Mouse (Mus musculus) stomach, embryonic 15.5 days (tissue): ENCODE data around the gene Hipk3. TPM values are rescaled to one million over a fixed set of nuclear protein-coding genes. Genes with fewer than 3 reads are reported as not detected.

ENCODE experiments used
- ATAC-seq: fragments of 200-750 bp; cut with Nextera tagmentation; 2 replicates; pipeline ENCODE4 v1.8.0; 2017; ENCODE audit warnings: low read depth, moderate number of reproducible peaks, moderate TSS enrichment; ENCODE audit not compliant: insufficient read depth, low FRiP score
- H3K27ac ChIP-seq: fragments of 300-500 bp; sonication (generic); 2 replicates; pipeline ENCODE4 v1.5.1; 2015; ENCODE audit warnings: mild to moderate bottlenecking, inconsistent platforms
- H3K27me3 ChIP-seq: fragments of 300-500 bp; sonication (generic); replicated peaks from 2 replicates; pipeline ENCODE4 v1.6.1; 2015; ENCODE audit warnings: inconsistent platforms
- H3K36me3 ChIP-seq: fragments of 300-500 bp; sonication (generic); 2 replicates; pipeline ENCODE4 v1.6.1; 2015; ENCODE audit warnings: inconsistent platforms
- H3K4me1 ChIP-seq: fragments of 300-500 bp; sonication (generic); 2 replicates; pipeline ENCODE4 v1.6.1; 2015; ENCODE audit warnings: inconsistent platforms
- H3K4me2 ChIP-seq: fragments of 300-500 bp; sonication (generic); 2 replicates; pipeline ENCODE4 v1.6.1; 2015; ENCODE audit warnings: mild to moderate bottlenecking, inconsistent platforms
- H3K4me3 ChIP-seq: fragments of 300-500 bp; sonication (generic); replicated peaks from 2 replicates; pipeline ENCODE4 v1.5.1; 2015; ENCODE audit warnings: inconsistent platforms
- H3K9ac ChIP-seq: fragments of 300-500 bp; sonication (generic); 2 replicates; pipeline ENCODE4 v1.6.1; 2015; ENCODE audit warnings: inconsistent platforms
- H3K9me3 ChIP-seq: fragments of 300-500 bp; sonication (generic); 2 replicates; pipeline ENCODE4 v1.6.1; 2016; ENCODE audit warnings: inconsistent platforms
- WGBS: fragments of 180-500 bp; shearing (Covaris S2); methylation state at CpG from one replicate; pipeline ENCODE4 v1.1.7; 2015; 5-methylcytosine and 5-hydroxymethylcytosine counted together
- polyA plus RNA-seq: library from polyadenylated mRNA; unstranded; fragments of >200 nt; fragmentation: Nextera tagmentation; extraction: Ambion mirVana; gene quantifications from 2 replicates; pipeline ENCODE4 v1.2.1, GENCODE M21; 2015

Gene Hipk3
- 15.4 and 16.2 TPM in 2 replicates for polyA plus RNA-seq

DNA sequence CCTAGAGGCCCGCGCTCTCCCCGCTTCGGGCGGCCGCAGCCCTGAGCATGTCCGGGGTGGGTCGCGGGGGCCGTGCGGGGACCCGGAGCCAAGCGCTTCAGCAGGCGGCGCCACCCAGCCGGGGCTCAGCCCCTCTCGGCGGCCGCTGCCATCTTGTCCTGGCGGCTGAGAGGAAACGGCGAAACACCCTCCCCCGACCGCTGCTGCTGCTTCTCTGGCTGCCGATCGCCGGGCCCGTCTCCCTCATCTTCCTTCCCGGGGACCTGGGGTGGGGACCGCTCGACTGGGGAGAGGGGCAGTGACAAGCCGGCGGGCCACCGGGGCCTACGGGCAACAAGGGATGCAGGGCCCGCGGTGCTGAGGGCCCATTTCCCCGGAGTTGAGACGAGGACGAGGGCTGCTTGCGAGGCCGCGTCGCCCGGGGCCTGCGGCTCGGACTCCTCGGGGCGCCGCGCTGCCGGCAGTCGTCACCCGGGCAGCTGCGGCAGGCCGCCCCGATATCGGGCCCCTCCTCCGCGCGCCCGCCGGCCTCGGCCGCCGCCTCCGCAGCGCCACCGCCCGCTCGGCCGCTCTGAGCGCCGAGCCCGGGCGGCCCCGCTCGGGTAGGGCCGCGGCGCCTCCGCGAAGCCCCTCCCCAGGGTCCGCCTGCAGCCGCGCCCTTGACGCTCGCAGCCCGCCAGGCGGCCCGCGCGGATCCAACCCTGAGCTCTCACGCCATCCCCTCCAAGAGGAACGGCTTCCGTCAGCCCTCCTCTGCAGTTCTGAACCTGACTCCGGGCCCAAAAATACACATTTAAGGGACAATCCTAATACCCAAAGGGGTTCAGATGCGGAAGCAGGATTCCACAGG, at the start of gene Hipk3:
Hipk3 (minus strand) TSS at position 496 of the 850 bp plus-strand sequence.
- peak within 1 kb of the TSS; percentile 100 for H3K27ac ChIP-seq
- peak within 1 kb of the TSS; percentile 96 for H3K9ac ChIP-seq
- peak within 1 kb of the TSS; percentile 97 for H3K4me3 ChIP-seq
- under 1% methylated on average over 87 of the region's 98 CpGs for WGBS
- peak within 1 kb of the TSS; percentile 71 for H3K4me2 ChIP-seq
- H3K9me3 ChIP-seq, result no peaks in the 10 kb centered on the region
- no peaks in the 10 kb centered on the region for H3K36me3 ChIP-seq
- ATAC-seq, result peak; percentile 90
- H3K4me1 ChIP-seq, result peaks cover 20% of the 10 kb centered on the region; the same call in 1 of the 2 replicates
- no peaks in the 10 kb centered on the region for H3K27me3 ChIP-seq

DNA sequence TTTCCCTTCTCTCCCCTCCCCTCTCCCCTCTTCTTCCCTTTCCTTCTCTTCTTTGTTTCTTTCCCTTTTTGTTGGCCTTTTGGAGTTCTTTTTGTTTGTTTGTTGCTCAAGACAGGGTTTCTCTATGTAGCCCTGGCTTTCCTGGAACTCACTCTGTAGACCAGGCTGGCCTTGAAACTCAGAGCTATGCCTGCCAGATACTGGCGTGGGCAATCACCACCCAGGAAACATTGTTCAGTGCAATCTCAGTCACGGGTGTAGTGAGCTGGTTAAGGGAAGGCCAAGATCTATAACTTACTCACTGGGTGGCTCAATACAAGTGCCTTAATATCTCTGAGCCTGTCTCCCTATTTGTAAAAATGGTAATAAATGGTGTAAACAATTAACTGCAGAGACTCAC, 46.0 kb upstream of the Hipk3 start:
- no peaks in the 10 kb centered on the region for H3K36me3 ChIP-seq
- no peaks in the 10 kb centered on the region for H3K27me3 ChIP-seq
- H3K9me3 ChIP-seq, result no peaks in the 10 kb centered on the region
- no peak overlapping the region for H3K4me2 ChIP-seq
- H3K9ac ChIP-seq, result no peak overlapping the region
- WGBS, result 58% methylated on average over 2 of the region's 2 CpGs
- H3K4me1 ChIP-seq, result no peaks in the 10 kb centered on the region
- no peak overlapping the region for H3K4me3 ChIP-seq
- ATAC-seq, result no peak
- H3K27ac ChIP-seq, result no peak overlapping the region

DNA sequence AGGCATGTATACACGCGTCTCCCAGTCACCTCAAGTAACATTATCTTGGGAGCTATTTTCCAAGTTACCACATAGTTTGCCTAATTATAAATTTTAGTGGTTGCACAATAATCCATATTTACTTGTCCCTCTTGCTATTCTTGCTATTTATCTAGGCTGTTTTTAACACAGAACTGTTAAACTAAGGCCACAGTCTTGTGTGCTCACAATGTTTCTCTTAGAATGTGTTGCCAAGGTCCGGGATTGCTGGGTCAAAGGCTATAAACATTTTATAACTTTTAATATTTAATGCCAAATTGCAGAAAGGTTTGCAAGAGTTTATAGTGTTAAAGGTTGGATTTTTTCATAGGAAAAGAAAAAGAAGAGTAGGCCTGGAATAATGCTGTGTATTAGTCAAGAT, 40.5 kb upstream of the Hipk3 start:
- Histone ChIP-seq H3K36me3 (no peaks in the 10 kb centered on the region), H3K27ac (no peak overlapping the region), H3K27me3 (no peaks in the 10 kb centered on the region), H3K9me3 (no peaks in the 10 kb centered on the region), H3K4me1 (no peaks in the 10 kb centered on the region), H3K4me2 (no peak overlapping the region), H3K4me3 (no peak overlapping the region), H3K9ac (no peak overlapping the region)
- 86% methylated on average over 3 of the region's 3 CpGs for WGBS
- no peak for ATAC-seq

DNA sequence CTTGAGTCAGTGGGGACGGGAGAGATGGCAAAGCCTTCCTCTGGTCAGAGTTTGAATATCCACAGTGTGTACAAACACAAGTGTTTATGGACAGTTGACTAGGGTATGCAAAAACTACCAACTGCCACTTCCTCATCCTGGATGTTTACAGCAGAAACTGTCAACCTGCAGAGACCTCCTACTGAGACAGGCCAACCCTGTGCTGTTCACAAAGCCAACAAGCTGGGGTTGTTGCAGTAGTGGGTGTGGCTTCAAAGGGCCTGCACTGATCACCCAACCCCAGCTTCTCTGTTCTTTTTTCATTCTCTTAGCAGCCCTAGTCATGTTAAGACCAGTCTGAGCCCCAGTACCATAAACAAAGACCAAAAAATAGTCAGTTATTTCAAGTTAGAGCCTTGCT, 38.3 kb upstream of the Hipk3 start:
- H3K36me3 ChIP-seq, result no peaks in the 10 kb centered on the region
- H3K9me3 ChIP-seq, result no peaks in the 10 kb centered on the region
- 81% methylated on average over 1 of the region's 1 CpGs for WGBS
- ATAC-seq, result no peak
- no peak overlapping the region for H3K4me3 ChIP-seq
- H3K27me3 ChIP-seq, result no peaks in the 10 kb centered on the region
- no peak overlapping the region for H3K27ac ChIP-seq
- H3K4me1 ChIP-seq, result no peaks in the 10 kb centered on the region
- H3K4me2 ChIP-seq, result no peak overlapping the region
- no peak overlapping the region for H3K9ac ChIP-seq

DNA sequence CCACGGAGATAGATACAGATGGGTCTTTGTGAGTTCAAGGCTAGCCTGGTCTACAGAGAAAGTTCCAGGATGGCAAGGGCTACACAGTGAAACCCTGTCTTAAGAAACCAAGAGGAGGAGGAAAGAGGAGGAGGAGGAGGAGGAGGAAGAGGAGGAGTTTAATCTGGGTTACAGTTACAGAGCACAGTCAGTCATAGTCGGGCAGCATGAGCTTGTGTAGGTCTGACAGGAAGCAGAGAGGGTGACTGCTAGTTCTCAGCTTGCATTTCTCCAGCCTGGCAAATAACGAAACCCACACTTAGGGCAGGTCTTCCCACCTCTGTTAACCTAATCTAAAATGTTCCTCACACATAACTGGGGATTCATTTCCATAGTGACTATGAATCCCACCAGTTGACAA, 32.3 kb upstream of the Hipk3 start:
- Histone ChIP-seq H3K4me3 (no peak overlapping the region), H3K9me3 (no peaks in the 10 kb centered on the region), H3K27ac (no peak overlapping the region), H3K9ac (no peak overlapping the region), H3K4me1 (no peaks in the 10 kb centered on the region), H3K4me2 (no peak overlapping the region), H3K27me3 (no peaks in the 10 kb centered on the region), H3K36me3 (no peaks in the 10 kb centered on the region)
- 60% methylated on average over 3 of the region's 3 CpGs for WGBS
- no peak for ATAC-seq

DNA sequence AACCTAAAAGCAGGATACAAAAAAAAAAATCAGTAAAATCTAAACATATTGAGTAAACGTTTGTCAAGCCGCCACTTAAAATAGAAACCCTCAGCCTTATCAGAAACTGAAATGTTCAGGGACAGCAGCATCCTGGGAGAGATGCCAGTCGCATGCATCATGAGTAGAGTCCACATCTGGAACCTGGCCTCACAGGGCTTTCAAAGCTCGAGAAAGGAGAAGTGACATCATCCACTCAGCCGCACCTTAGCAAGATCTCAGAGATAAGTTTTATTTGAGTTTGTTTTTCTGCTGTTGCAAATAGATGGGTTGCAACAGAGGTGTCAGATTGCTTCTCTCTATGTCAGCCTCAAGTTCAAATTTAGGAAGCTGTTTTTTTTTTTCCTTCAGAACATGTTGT, 31.3 kb upstream of the Hipk3 start:
- no peak overlapping the region for H3K4me2 ChIP-seq
- no peaks in the 10 kb centered on the region for H3K9me3 ChIP-seq
- no peak overlapping the region for H3K27ac ChIP-seq
- no peak overlapping the region for H3K9ac ChIP-seq
- WGBS, result 22% methylated on average over 5 of the region's 5 CpGs
- H3K27me3 ChIP-seq, result no peaks in the 10 kb centered on the region
- no peak overlapping the region for H3K4me3 ChIP-seq
- 0 out of 2 replicates have a peak, but pooled peaks have one; percentile 39 for ATAC-seq
- H3K36me3 ChIP-seq, result no peaks in the 10 kb centered on the region
- H3K4me1 ChIP-seq, result no peaks in the 10 kb centered on the region

DNA sequence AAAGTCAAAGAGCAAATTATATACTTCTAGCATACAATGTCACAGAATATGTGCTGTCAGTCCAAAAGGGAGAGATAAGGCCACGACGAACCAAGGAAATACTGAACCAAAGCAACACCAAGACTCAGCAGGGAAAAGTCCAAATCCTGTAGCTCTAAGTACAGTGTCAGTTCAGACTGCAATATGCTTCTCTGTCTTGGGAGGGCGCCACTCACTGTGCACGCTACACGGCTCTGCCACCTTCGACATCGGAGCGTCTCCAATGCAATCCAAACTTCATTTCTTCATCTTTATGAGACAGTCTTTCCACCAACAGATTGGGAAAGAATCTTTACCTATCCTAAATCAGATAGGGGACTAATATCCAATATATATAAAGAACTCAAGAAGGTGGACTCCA, 17.4 kb upstream of the Hipk3 start:
- no peaks in the 10 kb centered on the region for H3K27me3 ChIP-seq
- no peak overlapping the region for H3K4me3 ChIP-seq
- no peaks in the 10 kb centered on the region for H3K36me3 ChIP-seq
- WGBS, result 85% methylated on average over 8 of the region's 8 CpGs
- H3K9ac ChIP-seq, result no peak overlapping the region
- H3K4me2 ChIP-seq, result no peak overlapping the region
- H3K27ac ChIP-seq, result no peak overlapping the region
- ATAC-seq, result no peak
- H3K9me3 ChIP-seq, result no peaks in the 10 kb centered on the region
- no peaks in the 10 kb centered on the region for H3K4me1 ChIP-seq

DNA sequence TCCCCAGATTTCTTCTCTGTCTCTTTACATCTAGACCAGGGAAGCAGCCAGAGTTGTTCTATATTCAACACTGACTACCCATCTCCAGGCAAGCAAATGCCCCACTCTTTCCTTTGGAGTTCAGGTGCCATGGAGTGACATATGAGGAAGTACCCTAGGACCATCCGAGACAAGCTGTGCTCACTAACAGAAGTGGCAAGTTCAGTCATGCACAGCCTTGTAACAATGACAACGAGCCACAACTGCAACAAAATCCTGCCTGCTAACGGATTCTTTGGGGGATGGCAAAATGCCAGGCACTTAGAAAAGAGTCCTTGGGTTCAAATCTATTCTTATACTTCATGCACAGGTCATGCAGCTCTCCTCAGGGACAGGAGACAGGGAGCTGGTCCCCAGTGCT, 8.1 kb upstream of the Hipk3 start:
- Histone ChIP-seq H3K36me3 (no peaks in the 10 kb centered on the region), H3K9ac (no peak overlapping the region), H3K9me3 (no peaks in the 10 kb centered on the region), H3K4me3 (no peak overlapping the region), H3K4me2 (no peak overlapping the region), H3K27me3 (no peaks in the 10 kb centered on the region), H3K4me1 (0 out of 2 replicates have a peak, but pooled peaks cover 5% of the 10 kb centered on the region), H3K27ac (no peak overlapping the region)
- WGBS, result 47% methylated on average over 3 of the region's 3 CpGs
- ATAC-seq, result no peak

DNA sequence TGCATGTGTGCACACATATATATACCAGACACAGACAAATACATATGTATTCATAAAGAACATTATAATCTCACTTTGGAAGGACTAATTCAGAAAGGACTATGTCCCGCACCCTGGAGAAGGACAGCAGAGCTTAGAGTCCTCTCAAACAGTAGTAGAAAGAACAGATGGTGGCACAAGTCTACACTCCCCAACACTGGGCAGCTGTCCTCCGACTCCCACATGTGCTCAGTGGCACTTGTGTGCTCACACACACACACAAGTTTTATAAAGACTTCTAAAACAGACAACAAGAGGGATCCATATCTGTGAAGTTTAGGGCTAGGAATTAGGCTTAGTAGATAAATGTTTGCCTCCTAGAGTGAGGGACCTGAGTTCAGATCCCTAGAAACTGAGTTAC, 6.8 kb upstream of the Hipk3 start:
- Histone ChIP-seq H3K36me3 (no peaks in the 10 kb centered on the region), H3K27ac (no peak overlapping the region), H3K27me3 (no peaks in the 10 kb centered on the region), H3K4me3 (no peak overlapping the region), H3K4me1 (peaks cover 13% of the 10 kb centered on the region; the same call in 1 of the 2 replicates), H3K9ac (no peak overlapping the region), H3K9me3 (no peaks in the 10 kb centered on the region), H3K4me2 (no peak overlapping the region)
- no peak for ATAC-seq
- WGBS, result 81% methylated on average over 2 of the region's 2 CpGs

DNA sequence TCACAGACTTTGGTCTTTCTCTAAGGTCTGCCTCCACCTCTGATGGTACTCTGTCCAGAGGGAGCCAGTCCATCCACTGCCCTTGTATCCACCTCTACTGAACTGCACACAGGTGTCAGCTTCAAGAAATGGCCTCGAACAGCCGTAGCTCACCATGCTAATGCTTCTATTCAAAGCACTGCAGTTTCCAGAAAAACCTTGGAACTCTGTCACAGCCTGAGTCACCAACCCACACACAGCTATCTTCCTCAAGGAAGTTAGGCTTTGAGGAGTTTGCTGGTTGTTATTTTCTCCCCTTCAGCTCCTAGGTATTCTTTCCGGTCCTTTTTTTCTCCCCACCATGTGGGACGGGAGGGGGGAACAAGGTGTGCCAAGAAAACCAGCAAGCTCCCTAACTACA, 3.5 kb upstream of the Hipk3 start:
- H3K4me1 ChIP-seq, result peaks cover 20% of the 10 kb centered on the region; the same call in 1 of the 2 replicates
- H3K4me3 ChIP-seq, result no peak overlapping the region
- no peaks in the 10 kb centered on the region for H3K9me3 ChIP-seq
- no peaks in the 10 kb centered on the region for H3K27me3 ChIP-seq
- H3K27ac ChIP-seq, result peak overlapping the region; percentile 78
- no peaks in the 10 kb centered on the region for H3K36me3 ChIP-seq
- no peak overlapping the region for H3K9ac ChIP-seq
- H3K4me2 ChIP-seq, result peak overlapping the region; percentile 35
- WGBS, result 20% methylated on average over 4 of the region's 4 CpGs
- no peak for ATAC-seq

DNA sequence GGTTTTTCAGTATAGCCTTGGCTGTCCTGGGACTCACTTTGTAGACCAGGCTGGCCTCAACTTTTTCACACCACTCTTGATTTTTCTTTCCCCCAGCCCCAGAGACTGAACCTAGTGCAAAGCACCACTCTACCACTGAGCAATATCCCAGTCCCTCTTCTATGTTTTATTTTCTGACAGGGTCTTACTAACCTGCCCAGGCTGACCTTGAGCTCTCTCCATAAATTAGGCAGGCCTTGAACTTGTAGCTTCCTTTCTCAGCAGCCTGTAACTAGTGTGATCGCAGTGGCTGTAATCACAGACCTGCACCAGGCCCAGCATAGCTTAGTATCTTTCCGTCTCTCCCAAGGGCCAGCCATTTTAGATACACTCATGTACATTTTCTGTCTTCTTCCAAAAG, 3.0 kb upstream of the Hipk3 start:
- WGBS, result 62% methylated on average over 2 of the region's 2 CpGs
- no peaks in the 10 kb centered on the region for H3K9me3 ChIP-seq
- no peak overlapping the region for H3K4me3 ChIP-seq
- H3K9ac ChIP-seq, result no peak overlapping the region
- H3K4me2 ChIP-seq, result no peak overlapping the region
- ATAC-seq, result no peak
- H3K36me3 ChIP-seq, result no peaks in the 10 kb centered on the region
- 0 out of 2 replicates have a peak overlapping the region, but pooled peaks have one; percentile 78 for H3K27ac ChIP-seq
- H3K27me3 ChIP-seq, result no peaks in the 10 kb centered on the region
- H3K4me1 ChIP-seq, result peaks cover 20% of the 10 kb centered on the region; the same call in 1 of the 2 replicates

DNA sequence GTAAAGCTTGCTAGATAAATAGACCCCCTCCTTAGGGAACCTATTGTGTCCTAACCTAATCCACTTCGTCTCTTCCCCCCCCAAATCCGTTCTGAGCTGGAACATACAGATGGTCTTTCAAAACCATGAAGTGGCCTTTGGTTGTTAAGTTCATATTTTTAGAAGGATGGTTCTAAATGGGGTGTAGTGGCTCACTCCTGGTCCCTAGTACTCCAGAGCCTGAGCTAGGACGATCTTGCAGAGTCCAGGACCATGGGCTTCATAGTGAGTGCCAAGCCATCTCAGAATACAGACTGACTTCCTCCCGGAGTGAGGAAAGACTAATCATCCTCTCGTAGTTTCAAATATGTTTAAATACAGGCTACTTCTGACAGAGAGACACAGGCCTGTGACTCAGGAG, 2.0 kb upstream of the Hipk3 start:
- H3K4me2 ChIP-seq, result no peak overlapping the region
- no peaks in the 10 kb centered on the region for H3K9me3 ChIP-seq
- H3K9ac ChIP-seq, result no peak overlapping the region
- H3K36me3 ChIP-seq, result no peaks in the 10 kb centered on the region
- 46% methylated on average over 5 of the region's 5 CpGs for WGBS
- H3K27me3 ChIP-seq, result no peaks in the 10 kb centered on the region
- H3K4me1 ChIP-seq, result peaks cover 20% of the 10 kb centered on the region; the same call in 1 of the 2 replicates
- H3K27ac ChIP-seq, result no peak overlapping the region
- no peak for ATAC-seq
- no peak overlapping the region for H3K4me3 ChIP-seq
